Mouse (Mus musculus): ENCODE measurements at regions not wholly inside any gene's neighbourhood (a gene's known extent, or its start where the extent isn't known, plus 50 kb on each side); places are given as distances from the start of the nearest gene placed in this dataset.

DNA sequence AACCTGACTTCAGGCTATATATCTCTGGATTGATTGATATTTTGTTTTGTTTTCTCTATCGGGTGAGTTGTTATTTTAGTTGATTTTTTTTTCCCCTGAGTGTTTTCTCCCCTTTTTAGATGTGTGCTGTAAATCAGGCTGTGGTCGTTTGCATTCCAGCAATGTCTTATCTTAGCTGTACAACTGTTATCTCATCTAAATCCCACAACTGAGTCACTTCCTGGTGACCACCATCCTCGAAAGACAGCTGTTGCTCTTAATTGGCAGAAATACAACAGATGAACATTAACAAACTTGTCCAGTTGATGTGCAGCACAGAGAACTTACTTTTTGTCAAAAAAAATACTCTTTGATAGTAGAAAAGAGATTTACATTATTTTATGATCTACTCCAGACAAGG, 285.0 kb upstream of the Atp2b1 start:
- DNase-seq (ENCODE audit: low spot score): no peak
- no peaks in the 10 kb centered on the region for H3K36me3 ChIP-seq (replicated peaks; ENCODE audit: control insufficient read depth, insufficient read depth, low read depth, low read length)
- no peaks in the 10 kb centered on the region for H3K27me3 ChIP-seq (ENCODE audit: control insufficient read depth, insufficient read depth, low read length)
- H3K4me2 ChIP-seq (ENCODE audit: low read depth, low read length): no peak overlapping the region
- WGBS: 58% methylated on average over 3 of the region's 3 CpGs
- no peak for ATAC-seq (replicated peaks; ENCODE audit: insufficient number of reproducible peaks, low FRiP score, low TSS enrichment, low read depth)
- no peaks in the 10 kb centered on the region for H3K9me3 ChIP-seq (replicated peaks; ENCODE audit: control insufficient read depth, low read length)
- no peaks in the 10 kb centered on the region for H3K4me1 ChIP-seq (ENCODE audit: control insufficient read depth, insufficient read depth, low read length)
- H3K4me3 ChIP-seq (ENCODE audit: low read depth, low read length): no peak overlapping the region
- H3K27ac ChIP-seq (replicated peaks; ENCODE audit: low read depth, low read length): no peak overlapping the region
- H3K9ac ChIP-seq (replicated peaks; ENCODE audit: low read length): no peak overlapping the region

DNA sequence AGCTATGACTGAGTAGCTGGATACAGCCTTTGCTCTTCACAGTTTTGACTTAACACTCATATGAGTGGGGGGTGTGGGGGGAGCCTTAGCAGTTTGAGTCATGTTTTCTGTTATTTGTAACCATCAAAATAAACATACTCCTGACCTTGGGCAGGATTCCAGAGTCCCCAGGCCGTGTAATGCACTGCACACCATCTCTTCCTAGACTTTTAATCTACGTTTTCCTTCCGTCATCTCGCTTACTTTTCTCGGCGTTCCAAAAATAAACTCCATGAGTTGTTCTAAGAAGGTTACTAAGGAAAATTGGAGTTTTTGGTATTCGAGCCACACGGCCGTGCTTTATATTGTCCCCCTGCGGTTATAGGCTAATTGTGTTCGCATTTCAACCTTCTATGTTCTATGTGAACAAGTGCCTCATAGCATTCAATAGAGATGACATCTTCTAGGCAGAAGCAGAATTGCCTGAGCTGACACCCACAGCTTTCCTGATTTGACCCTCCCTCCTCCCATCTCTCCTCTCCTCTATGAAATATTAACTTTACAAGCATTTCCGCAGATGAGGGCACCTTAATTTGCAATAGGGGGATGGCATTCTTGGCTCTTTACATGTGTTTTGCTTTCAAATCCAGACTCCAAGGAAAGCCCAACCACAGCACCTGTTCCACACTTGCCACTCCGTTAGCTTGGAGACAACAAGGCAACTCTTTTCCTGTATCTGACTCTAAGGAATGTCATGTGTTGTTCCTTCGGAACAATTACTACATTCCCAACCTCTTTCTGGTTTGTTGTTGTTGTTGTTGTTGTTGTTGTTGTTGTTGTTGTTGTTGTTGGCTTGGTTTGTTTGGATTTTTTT, 276.2 kb upstream of the Atp2b1 start:
- DNase-seq (ENCODE audit: low spot score) (no peak), ATAC-seq (replicated peaks; ENCODE audit: insufficient number of reproducible peaks, low FRiP score, low TSS enrichment, low read depth) (no peak)
- Histone ChIP-seq H3K4me2 (ENCODE audit: low read depth, low read length) (no peak overlapping the region), H3K36me3 (replicated peaks; ENCODE audit: control insufficient read depth, insufficient read depth, low read depth, low read length) (no peaks in the 10 kb centered on the region), H3K9ac (replicated peaks; ENCODE audit: low read length) (no peak overlapping the region), H3K4me1 (ENCODE audit: control insufficient read depth, insufficient read depth, low read length) (no peaks in the 10 kb centered on the region), H3K4me3 (ENCODE audit: low read depth, low read length) (no peak overlapping the region), H3K27me3 (ENCODE audit: control insufficient read depth, insufficient read depth, low read length) (no peaks in the 10 kb centered on the region), H3K27ac (replicated peaks; ENCODE audit: low read depth, low read length) (no peak overlapping the region), H3K9me3 (replicated peaks; ENCODE audit: control insufficient read depth, low read length) (no peaks in the 10 kb centered on the region)
- 79% methylated on average over 14 of the region's 14 CpGs for WGBS

DNA sequence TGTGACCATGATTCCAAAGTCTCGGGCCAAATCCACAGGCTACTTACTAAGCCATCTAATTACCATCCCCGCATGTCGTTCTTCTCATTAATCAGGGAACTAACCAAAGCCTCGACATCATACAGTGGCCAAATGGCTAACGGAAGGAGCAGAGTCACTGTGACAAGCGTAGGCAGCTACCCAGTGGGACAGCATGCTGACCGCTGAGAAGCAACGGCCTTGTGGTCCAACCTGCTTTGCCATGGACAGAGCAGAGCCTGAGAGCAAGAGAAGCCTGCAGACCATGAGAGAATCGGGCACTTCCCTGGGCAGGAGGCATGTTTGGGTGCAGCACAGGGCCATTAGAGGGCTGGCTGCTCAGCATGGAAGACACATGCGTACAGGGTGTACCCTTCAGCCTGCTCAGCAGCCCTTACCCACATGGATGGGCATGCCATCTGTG, 268.5 kb upstream of the Atp2b1 start:
- no peak for ATAC-seq (replicated peaks; ENCODE audit: insufficient number of reproducible peaks, low FRiP score, low TSS enrichment, low read depth)
- Histone ChIP-seq H3K36me3 (replicated peaks; ENCODE audit: control insufficient read depth, insufficient read depth, low read depth, low read length) (no peaks in the 10 kb centered on the region), H3K4me3 (ENCODE audit: low read depth, low read length) (no peak overlapping the region), H3K9me3 (replicated peaks; ENCODE audit: control insufficient read depth, low read length) (no peaks in the 10 kb centered on the region), H3K27me3 (ENCODE audit: control insufficient read depth, insufficient read depth, low read length) (no peaks in the 10 kb centered on the region), H3K27ac (replicated peaks; ENCODE audit: low read depth, low read length) (no peak overlapping the region), H3K9ac (replicated peaks; ENCODE audit: low read length) (no peak overlapping the region), H3K4me1 (ENCODE audit: control insufficient read depth, insufficient read depth, low read length) (no peaks in the 10 kb centered on the region), H3K4me2 (ENCODE audit: low read depth, low read length) (no peak overlapping the region)
- no peak for DNase-seq (ENCODE audit: low spot score)
- WGBS: 81% methylated on average over 10 of the region's 10 CpGs

DNA sequence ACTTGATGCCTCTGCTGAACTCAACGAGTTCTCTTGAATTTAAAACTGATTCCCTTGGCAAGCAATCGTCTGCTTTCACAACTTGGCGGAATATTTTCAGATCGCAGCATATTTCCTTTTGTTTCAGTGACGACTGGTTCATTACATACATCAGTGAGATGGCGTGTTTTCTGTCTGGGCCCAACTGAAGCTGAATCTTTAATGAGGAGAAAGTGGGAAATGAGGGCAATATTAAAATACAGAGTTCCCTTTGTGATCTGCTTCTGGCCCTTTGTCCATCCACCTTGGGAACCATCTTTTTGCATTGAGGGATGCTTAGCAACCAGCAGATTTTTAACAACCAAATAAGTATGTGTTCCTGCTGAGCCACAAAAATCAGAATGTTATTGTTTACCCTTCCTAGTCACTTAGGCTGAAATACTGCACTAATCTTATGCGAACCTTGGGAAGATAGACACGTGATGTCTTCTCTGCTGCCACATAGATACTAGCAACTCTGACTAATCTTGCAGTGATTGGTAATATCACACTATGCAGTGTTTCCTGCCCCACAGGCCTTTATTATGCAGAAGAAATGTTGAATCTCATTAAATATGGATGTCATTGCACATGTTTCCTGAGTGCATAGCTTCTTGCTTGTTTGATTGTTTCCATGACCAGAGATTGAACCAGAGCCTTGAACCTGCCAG, 267.8 kb upstream of the Atp2b1 start:
- H3K4me3 ChIP-seq (ENCODE audit: low read depth, low read length): no peak overlapping the region
- no peaks in the 10 kb centered on the region for H3K4me1 ChIP-seq (ENCODE audit: control insufficient read depth, insufficient read depth, low read length)
- ATAC-seq (replicated peaks; ENCODE audit: insufficient number of reproducible peaks, low FRiP score, low TSS enrichment, low read depth): no peak
- H3K27me3 ChIP-seq (ENCODE audit: control insufficient read depth, insufficient read depth, low read length): no peaks in the 10 kb centered on the region
- no peak overlapping the region for H3K9ac ChIP-seq (replicated peaks; ENCODE audit: low read length)
- WGBS: 85% methylated on average over 8 of the region's 8 CpGs
- no peaks in the 10 kb centered on the region for H3K9me3 ChIP-seq (replicated peaks; ENCODE audit: control insufficient read depth, low read length)
- no peak for DNase-seq (ENCODE audit: low spot score)
- no peak overlapping the region for H3K4me2 ChIP-seq (ENCODE audit: low read depth, low read length)
- H3K36me3 ChIP-seq (replicated peaks; ENCODE audit: control insufficient read depth, insufficient read depth, low read depth, low read length): no peaks in the 10 kb centered on the region
- H3K27ac ChIP-seq (replicated peaks; ENCODE audit: low read depth, low read length): no peak overlapping the region

DNA sequence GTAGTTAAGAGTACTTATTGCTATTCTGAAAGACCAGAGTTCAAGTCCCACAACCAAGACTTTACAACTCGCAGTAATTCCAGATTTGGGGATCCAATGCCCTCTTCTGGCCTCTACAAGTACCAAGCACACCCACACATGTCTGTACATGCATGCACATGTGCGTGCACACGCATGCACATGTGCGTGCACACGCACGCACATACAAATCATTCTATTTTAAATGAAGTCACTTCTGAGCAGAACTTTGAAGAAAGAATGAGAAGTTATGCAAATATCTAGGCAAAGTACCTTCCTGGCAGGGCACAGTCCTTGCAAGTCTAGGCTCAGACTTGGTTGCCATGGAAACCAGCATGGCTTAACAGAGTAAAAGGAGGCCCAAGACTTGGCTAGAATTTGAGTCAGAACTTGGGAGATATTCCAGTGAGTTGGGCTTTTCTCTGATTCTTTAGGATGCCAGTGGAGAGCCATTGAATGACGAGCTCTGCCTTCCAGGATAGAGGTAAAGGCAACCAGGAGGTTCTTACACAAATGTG, 265.4 kb upstream of the Atp2b1 start:
- peak; percentile 29 for DNase-seq (ENCODE audit: low spot score)
- Histone ChIP-seq H3K27me3 (ENCODE audit: control insufficient read depth, insufficient read depth, low read length) (no peaks in the 10 kb centered on the region), H3K36me3 (replicated peaks; ENCODE audit: control insufficient read depth, insufficient read depth, low read depth, low read length) (no peaks in the 10 kb centered on the region), H3K4me3 (ENCODE audit: low read depth, low read length) (no peak overlapping the region), H3K27ac (replicated peaks; ENCODE audit: low read depth, low read length) (no peak overlapping the region), H3K4me2 (ENCODE audit: low read depth, low read length) (no peak overlapping the region), H3K4me1 (ENCODE audit: control insufficient read depth, insufficient read depth, low read length) (no peaks in the 10 kb centered on the region), H3K9ac (replicated peaks; ENCODE audit: low read length) (no peak overlapping the region), H3K9me3 (replicated peaks; ENCODE audit: control insufficient read depth, low read length) (no peaks in the 10 kb centered on the region)
- WGBS: 95% methylated on average over 7 of the region's 7 CpGs
- no peak for ATAC-seq (replicated peaks; ENCODE audit: insufficient number of reproducible peaks, low FRiP score, low TSS enrichment, low read depth)

DNA sequence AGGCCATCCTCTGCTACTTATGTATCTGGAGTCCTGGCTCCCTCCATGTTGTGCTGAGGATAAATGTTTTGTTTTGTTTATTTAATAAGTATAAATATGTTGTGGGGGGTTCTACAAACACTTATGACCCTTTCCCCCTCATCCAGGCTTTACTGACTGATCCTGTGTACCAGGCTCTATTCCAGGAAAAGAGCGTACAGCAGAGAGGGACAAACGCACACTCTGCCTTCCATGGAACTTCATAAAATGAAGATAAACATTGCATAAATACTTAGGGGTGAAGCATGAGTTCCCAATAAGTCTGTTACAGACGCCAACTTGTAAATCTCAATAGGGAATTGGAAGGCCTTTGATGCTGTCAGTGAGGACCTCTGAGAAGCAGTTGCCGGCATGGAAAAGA, 263.7 kb upstream of the Atp2b1 start:
- no peak for DNase-seq (ENCODE audit: low spot score)
- H3K4me1 ChIP-seq (ENCODE audit: control insufficient read depth, insufficient read depth, low read length): no peaks in the 10 kb centered on the region

DNA sequence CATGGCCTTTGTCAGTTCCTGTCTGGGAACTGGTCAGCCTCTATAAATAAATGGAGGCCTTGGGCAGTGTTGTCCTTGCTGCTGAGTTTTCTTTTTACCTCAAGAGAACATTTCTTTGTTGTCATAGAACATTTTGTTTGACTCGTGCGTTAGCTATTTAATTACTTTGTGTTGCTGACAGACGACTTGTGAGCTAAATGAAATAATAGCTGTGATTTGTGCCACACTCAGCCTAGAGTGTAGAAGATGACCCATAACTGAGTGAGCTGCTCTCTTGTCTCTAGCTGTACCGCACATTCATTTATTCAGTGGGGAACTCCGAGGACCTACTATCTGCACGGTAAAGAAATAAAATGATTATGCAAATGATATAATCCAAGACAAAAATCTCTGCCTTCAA, 263.1 kb upstream of the Atp2b1 start:
- ATAC-seq (replicated peaks; ENCODE audit: insufficient number of reproducible peaks, low FRiP score, low TSS enrichment, low read depth) (no peak), DNase-seq (ENCODE audit: low spot score) (no peak)
- Histone ChIP-seq H3K27ac (replicated peaks; ENCODE audit: low read depth, low read length) (no peak overlapping the region), H3K4me3 (ENCODE audit: low read depth, low read length) (no peak overlapping the region), H3K9ac (replicated peaks; ENCODE audit: low read length) (no peak overlapping the region), H3K4me2 (ENCODE audit: low read depth, low read length) (no peak overlapping the region), H3K9me3 (replicated peaks; ENCODE audit: control insufficient read depth, low read length) (no peaks in the 10 kb centered on the region), H3K4me1 (ENCODE audit: control insufficient read depth, insufficient read depth, low read length) (no peaks in the 10 kb centered on the region), H3K27me3 (ENCODE audit: control insufficient read depth, insufficient read depth, low read length) (no peaks in the 10 kb centered on the region), H3K36me3 (replicated peaks; ENCODE audit: control insufficient read depth, insufficient read depth, low read depth, low read length) (no peaks in the 10 kb centered on the region)
- 78% methylated on average over 6 of the region's 6 CpGs for WGBS

More for the DNA sequence above, 263.7 kb upstream of the Atp2b1 start:
- 93% methylated on average over 4 of the region's 4 CpGs for WGBS
- Histone ChIP-seq H3K9me3 (replicated peaks; ENCODE audit: control insufficient read depth, low read length) (no peaks in the 10 kb centered on the region), H3K9ac (replicated peaks; ENCODE audit: low read length) (no peak overlapping the region), H3K4me3 (ENCODE audit: low read depth, low read length) (no peak overlapping the region), H3K36me3 (replicated peaks; ENCODE audit: control insufficient read depth, insufficient read depth, low read depth, low read length) (no peaks in the 10 kb centered on the region), H3K27me3 (ENCODE audit: control insufficient read depth, insufficient read depth, low read length) (no peaks in the 10 kb centered on the region), H3K27ac (replicated peaks; ENCODE audit: low read depth, low read length) (no peak overlapping the region), H3K4me2 (ENCODE audit: low read depth, low read length) (no peak overlapping the region)
- no peak for ATAC-seq (replicated peaks; ENCODE audit: insufficient number of reproducible peaks, low FRiP score, low TSS enrichment, low read depth)

DNA sequence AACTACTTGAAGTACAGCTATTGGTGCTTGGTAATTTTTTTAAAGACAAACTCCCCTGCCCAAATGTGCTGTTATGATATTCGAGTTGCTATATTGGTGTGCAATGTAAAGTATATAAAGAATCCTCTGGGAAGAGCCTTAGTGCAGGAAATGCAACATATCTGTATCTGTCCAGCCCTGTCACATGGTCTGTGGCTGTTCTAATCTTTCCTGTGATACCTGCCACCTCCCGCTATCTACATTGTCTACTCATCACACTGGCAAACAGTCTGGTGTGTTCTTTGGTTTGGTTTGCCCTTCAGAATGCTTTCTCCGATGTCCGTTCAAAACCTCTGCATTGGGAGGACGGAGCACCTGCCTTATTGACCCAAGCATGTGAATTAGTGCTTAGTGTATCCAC, 262.6 kb upstream of the Atp2b1 start:
- no peak overlapping the region for H3K27ac ChIP-seq (replicated peaks; ENCODE audit: low read depth, low read length)
- no peak overlapping the region for H3K4me2 ChIP-seq (ENCODE audit: low read depth, low read length)
- DNase-seq (ENCODE audit: low spot score) (no peak), ATAC-seq (replicated peaks; ENCODE audit: insufficient number of reproducible peaks, low FRiP score, low TSS enrichment, low read depth) (no peak)
- no peaks in the 10 kb centered on the region for H3K36me3 ChIP-seq (replicated peaks; ENCODE audit: control insufficient read depth, insufficient read depth, low read depth, low read length)
- no peak overlapping the region for H3K9ac ChIP-seq (replicated peaks; ENCODE audit: low read length)
- no peaks in the 10 kb centered on the region for H3K9me3 ChIP-seq (replicated peaks; ENCODE audit: control insufficient read depth, low read length)
- H3K27me3 ChIP-seq (ENCODE audit: control insufficient read depth, insufficient read depth, low read length): no peaks in the 10 kb centered on the region
- no peaks in the 10 kb centered on the region for H3K4me1 ChIP-seq (ENCODE audit: control insufficient read depth, insufficient read depth, low read length)
- H3K4me3 ChIP-seq (ENCODE audit: low read depth, low read length): no peak overlapping the region
- WGBS: 89% methylated on average over 5 of the region's 5 CpGs
